Mouse (Mus musculus) myocyte (in vitro differentiated cells): Measurements from ENCODE around the gene Dnmt3a.

ENCODE experiments used
- CEBPB ChIP-seq: IDR thresholded peaks from 2 replicates; pipeline ENCODE4 v1.6.1; 2011; ENCODE audit warnings: mild to moderate bottlenecking, moderate library complexity; ENCODE audit not compliant: poor library complexity, insufficient read depth, severe bottlenecking
- MAX ChIP-seq: IDR thresholded peaks from one replicate; pipeline ENCODE4 v1.6.1; 2011; ENCODE audit warnings: low read depth, mild to moderate bottlenecking, control low read depth
- MYOD1 ChIP-seq, 3 experiments: IDR thresholded peaks; one replicate each; pipeline ENCODE4 v1.6.1; 2011; ENCODE audit warnings: control low read depth in 2 of 3, low read depth in 2 of 3, mild to moderate bottlenecking in 2 of 3, moderate library complexity in 1 of 3; ENCODE audit not compliant: insufficient read length in 2 of 3, control insufficient read depth in 1 of 3
- MYOG ChIP-seq, 3 experiments: IDR thresholded peaks; one replicate each; pipeline ENCODE4 v1.6.1; 2011; ENCODE audit warnings: control low read depth in 2 of 3, low read depth in 2 of 3, mild to moderate bottlenecking in 2 of 3; ENCODE audit not compliant: insufficient read length in 2 of 3, control insufficient read depth in 1 of 3, insufficient read depth in 1 of 3
- POLR2A ChIP-seq: IDR thresholded peaks from one replicate; pipeline ENCODE4 v1.6.1; 2011; ENCODE audit warnings: low read depth, mild to moderate bottlenecking, control low read depth, moderate library complexity; ENCODE audit not compliant: insufficient read length
- POLR2AphosphoS2 ChIP-seq: IDR thresholded peaks from one replicate; pipeline ENCODE4 v1.6.1; 2011; ENCODE audit warnings: low read depth, control low read depth; ENCODE audit not compliant: insufficient read length
- SRF ChIP-seq: IDR thresholded peaks from one replicate; pipeline ENCODE4 v1.6.1; 2011; ENCODE audit warnings: low read depth; ENCODE audit not compliant: control insufficient read depth, insufficient read length
- TCF12 ChIP-seq: IDR thresholded peaks from one replicate; pipeline ENCODE4 v1.6.1; 2011; ENCODE audit warnings: mild to moderate bottlenecking, control low read depth; ENCODE audit not compliant: poor library complexity, insufficient read depth, severe bottlenecking
- USF1 ChIP-seq: IDR thresholded peaks from one replicate; pipeline ENCODE4 v1.6.1; 2011; ENCODE audit warnings: low read depth, mild to moderate bottlenecking, control low read depth, moderate library complexity

DNA sequence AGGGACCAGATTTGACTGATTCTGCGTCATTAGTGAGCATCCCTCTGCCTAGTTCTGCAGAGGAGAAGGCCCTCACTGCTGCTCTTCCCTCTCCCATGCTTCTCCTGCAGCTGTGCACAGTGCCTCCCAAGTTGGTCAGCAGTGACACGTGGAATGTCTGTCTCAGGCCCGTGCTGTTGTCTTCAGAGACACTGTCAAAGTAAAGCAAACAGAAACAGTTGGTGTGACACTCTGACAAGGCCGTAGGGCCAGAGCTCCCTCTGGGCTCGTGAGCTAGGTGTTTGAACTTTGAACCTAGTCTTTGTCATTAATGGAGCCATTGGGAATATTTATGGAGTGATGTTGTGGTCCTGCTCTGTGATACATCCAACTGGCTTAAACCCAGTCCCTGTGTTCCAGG is 54.2 kb downstream of the Dnmt3a start:
- TF ChIP-seq POLR2A, result no peak
- TF ChIP-seq POLR2AphosphoS2, result no peak
- no peak for TF ChIP-seq MAX
- no peak for TF ChIP-seq USF1
- no peak for TF ChIP-seq TCF12
- TF ChIP-seq MYOG (IDR thresholded peaks at IDR 0.05; ENCODE audit: control insufficient read depth in 1 of 3, insufficient read depth in 1 of 3, insufficient read length in 2 of 3, low read depth in 2 of 3), result no peak
- TF ChIP-seq CEBPB, result no peak
- no peak for TF ChIP-seq MYOD1 (IDR thresholded peaks at IDR 0.05; ENCODE audit: control insufficient read depth in 1 of 3, insufficient read length in 2 of 3, low read depth in 2 of 3)
- TF ChIP-seq SRF, result no peak
